Mouse (Mus musculus) ES-Bruce4 (cell line): ENCODE results near the gene Ppp5c.

Experiments
- EP300 ChIP-seq: IDR thresholded peaks from 2 replicates; pipeline ENCODE4 v1.6.1; 2011; ENCODE audit warnings: low read depth, low read length; ENCODE audit not compliant: insufficient read depth
- POLR2A ChIP-seq: IDR thresholded peaks from one replicate; pipeline ENCODE4 v1.8.1; 2011; ENCODE audit warnings: low read length; ENCODE audit not compliant: insufficient read depth

GRCm38 (mm10) chr7:17060031-17060781, 32.5 kb upstream of the Ppp5c start:
- TF ChIP-seq EP300 (no peak), POLR2A (no peak)
